Mouse (Mus musculus) hindbrain, embryonic 14.5 days (tissue): Measurements from ENCODE around the gene Ceacam10. TPM values are rescaled to one million over a fixed set of nuclear protein-coding genes. Genes with fewer than 3 reads are reported as not detected.
A peak's percentile ranks its signal among the peaks of the same experiment; 100 is the strongest.

Experiments
- ATAC-seq: fragments of 200-750 bp; cut with Nextera tagmentation; 2 replicates; pipeline ENCODE4 v1.8.0; 2017; ENCODE audit warnings: moderate number of reproducible peaks, mild to moderate bottlenecking, moderate TSS enrichment, moderate library complexity; ENCODE audit not compliant: low FRiP score
- DNase-seq: peaks from one replicate; pipeline ENCODE4 v3.0.0-alpha.2; 2015; ENCODE audit warnings: low spot score
- H3K27ac ChIP-seq: fragments of 300-500 bp; sonication (generic); 2 replicates; pipeline ENCODE4 v1.5.1; 2014; ENCODE audit warnings: mild to moderate bottlenecking, moderate library complexity
- H3K27me3 ChIP-seq: fragments of 300-500 bp; sonication (generic); 2 replicates; pipeline ENCODE4 v1.6.1; 2014; ENCODE audit warnings: mild to moderate bottlenecking, low read length, mixed read lengths; ENCODE audit not compliant: control insufficient read depth, insufficient read depth
- H3K36me3 ChIP-seq: fragments of 300-500 bp; sonication (generic); replicated peaks from 2 replicates; pipeline ENCODE4 v1.6.1; 2014; ENCODE audit not compliant: control insufficient read depth, insufficient read depth
- H3K4me1 ChIP-seq: fragments of 300-500 bp; sonication (generic); replicated peaks from 2 replicates; pipeline ENCODE4 v1.6.1; 2014; ENCODE audit warnings: antibody characterized with exemption, low read length, mixed read lengths; ENCODE audit not compliant: control insufficient read depth, insufficient read depth
- H3K4me2 ChIP-seq: fragments of 300-500 bp; sonication (generic); replicated peaks from 2 replicates; pipeline ENCODE4 v1.6.1; 2014; ENCODE audit warnings: mild to moderate bottlenecking, moderate library complexity
- H3K4me3 ChIP-seq: fragments of 300-500 bp; sonication (generic); replicated peaks from 2 replicates; pipeline ENCODE4 v1.5.1; 2014; ENCODE audit warnings: mild to moderate bottlenecking, low read length
- H3K9ac ChIP-seq: fragments of 300-500 bp; sonication (generic); 2 replicates; pipeline ENCODE4 v1.6.1; 2014
- H3K9me3 ChIP-seq: fragments of 300-500 bp; sonication (generic); 2 replicates; pipeline ENCODE4 v1.6.1; 2016; ENCODE audit warnings: low read length; ENCODE audit not compliant: control insufficient read depth
- WGBS: fragments of 180-500 bp; shearing (Covaris S2); extraction: QIAGEN DNeasy Blood & Tissue Kit; methylation state at CpG from one replicate; pipeline ENCODE4 v1.1.7; 2014; 5-methylcytosine and 5-hydroxymethylcytosine counted together
- polyA plus RNA-seq: library from polyadenylated mRNA; unstranded; fragments of >200 nt; fragmentation: Nextera tagmentation; extraction: Ambion mirVana; gene quantifications from 2 replicates; pipeline ENCODE4 v1.2.1, GENCODE M21; 2014

Ceacam10 gene
- polyA plus RNA-seq, 1 experiment from 2014 or later, result 0.41 TPM

- 51% methylated on average over 3 of the region's 3 CpGs for WGBS
- Histone ChIP-seq H3K27me3 (no peaks in the 10 kb centered on the region), H3K9ac (no peak overlapping the region), H3K36me3 (no peaks in the 10 kb centered on the region), H3K27ac (no peak overlapping the region), H3K4me2 (no peak overlapping the region), H3K9me3 (no peaks in the 10 kb centered on the region), H3K4me1 (no peaks in the 10 kb centered on the region), H3K4me3 (no peak overlapping the region)
- ATAC-seq (no peak), DNase-seq (no peak)
These were observed 3.0 kb upstream of the Ceacam10 start for GRCm38 (mm10) chr7:24773942-24774535.

GRCm38 (mm10) chr7:24776145-24776544 is 861 bp upstream of the Ceacam10 start:
- DNase-seq (no peak), ATAC-seq (no peak)
- Histone ChIP-seq H3K4me3 (no peak overlapping the region), H3K36me3 (no peaks in the 10 kb centered on the region), H3K27me3 (no peaks in the 10 kb centered on the region), H3K27ac (no peak overlapping the region), H3K4me1 (no peaks in the 10 kb centered on the region), H3K4me2 (no peak overlapping the region), H3K9ac (no peak overlapping the region), H3K9me3 (no peaks in the 10 kb centered on the region)
- WGBS, result 86% methylated on average over 2 of the region's 2 CpGs

- Histone ChIP-seq H3K27ac (no peak overlapping the region), H3K4me3 (no peak overlapping the region), H3K36me3 (no peaks in the 10 kb centered on the region), H3K9me3 (peaks cover 11% of the 10 kb centered on the region), H3K27me3 (no peaks in the 10 kb centered on the region), H3K9ac (no peak overlapping the region), H3K4me2 (no peak overlapping the region), H3K4me1 (no peaks in the 10 kb centered on the region)
- DNase-seq (no peak), ATAC-seq (no peak)
- 100% methylated on average over 1 of the region's 1 CpGs for WGBS
These were observed 20.9 kb downstream of the Ceacam10 start for GRCm38 (mm10) chr7:24797918-24798317.

- 83% methylated on average over 7 of the region's 7 CpGs for WGBS
- H3K4me3 ChIP-seq, result no peak overlapping the region
- no peaks in the 10 kb centered on the region for H3K36me3 ChIP-seq
- no peaks in the 10 kb centered on the region for H3K27me3 ChIP-seq
- no peak for ATAC-seq
- H3K9me3 ChIP-seq, result no peaks in the 10 kb centered on the region
- H3K4me1 ChIP-seq, result no peaks in the 10 kb centered on the region
- no peak overlapping the region for H3K27ac ChIP-seq
- no peak overlapping the region for H3K4me2 ChIP-seq
- H3K9ac ChIP-seq, result no peak overlapping the region
- no peak for DNase-seq
These were observed 25.3 kb downstream of the Ceacam10 start for GRCm38 (mm10) chr7:24802149-24802767.

GRCm38 (mm10) chr7:24804826-24805225 is 27.8 kb downstream of the Ceacam10 start:
- H3K4me1 ChIP-seq, result no peaks in the 10 kb centered on the region
- H3K27me3 ChIP-seq, result no peaks in the 10 kb centered on the region
- WGBS, result 78% methylated on average over 6 of the region's 6 CpGs
- no peak overlapping the region for H3K9ac ChIP-seq
- H3K27ac ChIP-seq, result no peak overlapping the region
- no peak for DNase-seq
- no peaks in the 10 kb centered on the region for H3K36me3 ChIP-seq
- H3K9me3 ChIP-seq, result no peaks in the 10 kb centered on the region
- no peak overlapping the region for H3K4me3 ChIP-seq
- no peak for ATAC-seq
- H3K4me2 ChIP-seq, result no peak overlapping the region

GRCm38 (mm10) chr7:24809041-24809440 is 32.0 kb downstream of the Ceacam10 start:
- no peaks in the 10 kb centered on the region for H3K27me3 ChIP-seq
- no peaks in the 10 kb centered on the region for H3K4me1 ChIP-seq
- DNase-seq (no peak), ATAC-seq (no peak)
- WGBS, result 35% methylated on average over 2 of the region's 2 CpGs
- no peak overlapping the region for H3K9ac ChIP-seq
- no peak overlapping the region for H3K27ac ChIP-seq
- H3K9me3 ChIP-seq, result no peaks in the 10 kb centered on the region
- H3K36me3 ChIP-seq, result no peaks in the 10 kb centered on the region
- no peak overlapping the region for H3K4me2 ChIP-seq
- no peak overlapping the region for H3K4me3 ChIP-seq

- Histone ChIP-seq H3K9ac (no peak overlapping the region), H3K4me3 (no peak overlapping the region), H3K9me3 (no peaks in the 10 kb centered on the region), H3K27me3 (no peaks in the 10 kb centered on the region), H3K4me2 (no peak overlapping the region), H3K4me1 (no peaks in the 10 kb centered on the region), H3K27ac (no peak overlapping the region), H3K36me3 (no peaks in the 10 kb centered on the region)
- WGBS, result 1% methylated on average over 3 of the region's 3 CpGs
- DNase-seq (peak; percentile 66), ATAC-seq (no peak)
These were observed 40.5 kb downstream of the Ceacam10 start for GRCm38 (mm10) chr7:24817502-24817901.

GRCm38 (mm10) chr7:24824452-24824851 is 47.4 kb downstream of the Ceacam10 start:
- H3K9me3 ChIP-seq, result no peaks in the 10 kb centered on the region
- H3K4me1 ChIP-seq, result no peaks in the 10 kb centered on the region
- 75% methylated on average over 7 of the region's 7 CpGs for WGBS
- DNase-seq, result no peak
- H3K36me3 ChIP-seq, result no peaks in the 10 kb centered on the region
- H3K4me2 ChIP-seq, result no peak overlapping the region
- no peaks in the 10 kb centered on the region for H3K27me3 ChIP-seq
- ATAC-seq, result no peak
- no peak overlapping the region for H3K27ac ChIP-seq
- H3K9ac ChIP-seq, result no peak overlapping the region
- H3K4me3 ChIP-seq, result no peak overlapping the region

GRCm38 (mm10) chr7:24827181-24827580 is 50.2 kb downstream of the Ceacam10 start:
- ATAC-seq (no peak), DNase-seq (no peak)
- no peak overlapping the region for H3K4me2 ChIP-seq
- H3K4me1 ChIP-seq, result no peaks in the 10 kb centered on the region
- no peaks in the 10 kb centered on the region for H3K36me3 ChIP-seq
- WGBS, result 89% methylated on average over 4 of the region's 4 CpGs
- no peak overlapping the region for H3K9ac ChIP-seq
- H3K27ac ChIP-seq, result no peak overlapping the region
- H3K4me3 ChIP-seq, result no peak overlapping the region
- H3K27me3 ChIP-seq, result no peaks in the 10 kb centered on the region
- no peaks in the 10 kb centered on the region for H3K9me3 ChIP-seq
